Mouse (Mus musculus): ENCODE data around the gene Stat3. TPM values are rescaled to one million over a fixed set of nuclear protein-coding genes. Genes with fewer than 3 reads are reported as not detected.

Stat3 gene
- polyA plus RNA-seq, 1 experiment: 57.2 TPM

GRCm38 (mm10) chr11:100980438-100980837 lies 41.1 kb upstream of the Stat3 start:
- no peaks in the 10 kb centered on the region for H3K36me3 ChIP-seq (ENCODE audit: control insufficient read depth, insufficient read depth, low read length)
- no peak overlapping the region for H3K4me3 ChIP-seq (ENCODE audit: insufficient read depth, low read depth, low read length)
- no peak for DNase-seq
- no peak overlapping the region for H3K27ac ChIP-seq (ENCODE audit: insufficient read depth, low read depth, low read length)
- H3K27me3 ChIP-seq (replicated peaks; ENCODE audit: control insufficient read depth, insufficient read depth, low read length): no peaks in the 10 kb centered on the region
- TF ChIP-seq CTCF (conservative IDR thresholded peaks at IDR 0.05; ENCODE audit: insufficient read depth, insufficient read length, low read depth, low read length) (no peak), POLR2A (IDR thresholded peaks at IDR 0.05; ENCODE audit: low read depth, low read length) (no peak)
- peaks cover 5% of the 10 kb centered on the region for H3K4me1 ChIP-seq (ENCODE audit: control insufficient read depth, insufficient read depth, low read length)
- 86% methylated on average over 1 of the region's 1 CpGs for WGBS

GRCm38 (mm10) chr11:100979887-100980286 lies 40.5 kb upstream of the Stat3 start:
- Histone ChIP-seq H3K36me3 (ENCODE audit: control insufficient read depth, insufficient read depth, low read length) (no peaks in the 10 kb centered on the region), H3K4me1 (ENCODE audit: control insufficient read depth, insufficient read depth, low read length) (peaks cover 5% of the 10 kb centered on the region), H3K4me3 (ENCODE audit: insufficient read depth, low read depth, low read length) (no peak overlapping the region), H3K27ac (ENCODE audit: insufficient read depth, low read depth, low read length) (no peak overlapping the region), H3K27me3 (replicated peaks; ENCODE audit: control insufficient read depth, insufficient read depth, low read length) (no peaks in the 10 kb centered on the region)
- DNase-seq: peak; percentile 55
- 14% methylated on average over 8 of the region's 8 CpGs for WGBS
- TF ChIP-seq POLR2A (IDR thresholded peaks at IDR 0.05; ENCODE audit: low read depth, low read length) (no peak), CTCF (conservative IDR thresholded peaks at IDR 0.05; ENCODE audit: insufficient read depth, insufficient read length, low read depth, low read length) (no peak)

- 77% methylated on average over 7 of the region's 7 CpGs for WGBS
- no peak for DNase-seq
Observed at GRCm38 (mm10) chr11:100975241-100975640, 35.9 kb upstream of the Stat3 start.

GRCm38 (mm10) chr11:100974381-100974970 lies 35.1 kb upstream of the Stat3 start:
- H3K4me3 ChIP-seq (ENCODE audit: insufficient read depth, low read depth, low read length): no peak overlapping the region
- no peak overlapping the region for H3K27ac ChIP-seq (ENCODE audit: insufficient read depth, low read depth, low read length)
- TF ChIP-seq POLR2A (IDR thresholded peaks at IDR 0.05; ENCODE audit: low read depth, low read length): no peak
- TF ChIP-seq CTCF (conservative IDR thresholded peaks at IDR 0.05; ENCODE audit: insufficient read depth, insufficient read length, low read depth, low read length): no peak
- WGBS: 66% methylated on average over 14 of the region's 14 CpGs
- H3K27me3 ChIP-seq (replicated peaks; ENCODE audit: control insufficient read depth, insufficient read depth, low read length): no peaks in the 10 kb centered on the region
- DNase-seq: no peak
- no peaks in the 10 kb centered on the region for H3K4me1 ChIP-seq (ENCODE audit: control insufficient read depth, insufficient read depth, low read length)
- no peaks in the 10 kb centered on the region for H3K36me3 ChIP-seq (ENCODE audit: control insufficient read depth, insufficient read depth, low read length)

More at GRCm38 (mm10) chr11:100975241-100975640, 35.9 kb upstream of the Stat3 start:
- Histone ChIP-seq H3K27ac (ENCODE audit: insufficient read depth, low read depth, low read length) (no peak overlapping the region), H3K4me1 (ENCODE audit: control insufficient read depth, insufficient read depth, low read length) (peaks cover 5% of the 10 kb centered on the region), H3K36me3 (ENCODE audit: control insufficient read depth, insufficient read depth, low read length) (no peaks in the 10 kb centered on the region), H3K27me3 (replicated peaks; ENCODE audit: control insufficient read depth, insufficient read depth, low read length) (no peaks in the 10 kb centered on the region), H3K4me3 (ENCODE audit: insufficient read depth, low read depth, low read length) (no peak overlapping the region)
- TF ChIP-seq POLR2A (IDR thresholded peaks at IDR 0.05; ENCODE audit: low read depth, low read length) (no peak), CTCF (conservative IDR thresholded peaks at IDR 0.05; ENCODE audit: insufficient read depth, insufficient read length, low read depth, low read length) (no peak)

GRCm38 (mm10) chr11:100973245-100973644 lies 33.9 kb upstream of the Stat3 start:
- H3K27ac ChIP-seq (ENCODE audit: insufficient read depth, low read depth, low read length): no peak overlapping the region
- H3K36me3 ChIP-seq (ENCODE audit: control insufficient read depth, insufficient read depth, low read length): no peaks in the 10 kb centered on the region
- no peak for DNase-seq
- no peaks in the 10 kb centered on the region for H3K27me3 ChIP-seq (replicated peaks; ENCODE audit: control insufficient read depth, insufficient read depth, low read length)
- no peak for TF ChIP-seq POLR2A (IDR thresholded peaks at IDR 0.05; ENCODE audit: low read depth, low read length)
- TF ChIP-seq CTCF (conservative IDR thresholded peaks at IDR 0.05; ENCODE audit: insufficient read depth, insufficient read length, low read depth, low read length): no peak
- 94% methylated on average over 7 of the region's 7 CpGs for WGBS
- H3K4me3 ChIP-seq (ENCODE audit: insufficient read depth, low read depth, low read length): no peak overlapping the region
- no peaks in the 10 kb centered on the region for H3K4me1 ChIP-seq (ENCODE audit: control insufficient read depth, insufficient read depth, low read length)

- Histone ChIP-seq H3K36me3 (ENCODE audit: control insufficient read depth, insufficient read depth, low read length) (no peaks in the 10 kb centered on the region), H3K4me1 (ENCODE audit: control insufficient read depth, insufficient read depth, low read length) (no peaks in the 10 kb centered on the region), H3K4me3 (ENCODE audit: insufficient read depth, low read depth, low read length) (no peak overlapping the region), H3K27ac (ENCODE audit: insufficient read depth, low read depth, low read length) (no peak overlapping the region), H3K27me3 (replicated peaks; ENCODE audit: control insufficient read depth, insufficient read depth, low read length) (no peaks in the 10 kb centered on the region)
- WGBS: 84% methylated on average over 10 of the region's 10 CpGs
- no peak for DNase-seq
- TF ChIP-seq CTCF (conservative IDR thresholded peaks at IDR 0.05; ENCODE audit: insufficient read depth, insufficient read length, low read depth, low read length): no peak
- TF ChIP-seq POLR2A (IDR thresholded peaks at IDR 0.05; ENCODE audit: low read depth, low read length): no peak
Observed at GRCm38 (mm10) chr11:100971455-100971854, 32.1 kb upstream of the Stat3 start.

GRCm38 (mm10) chr11:100970557-100970937 lies 31.2 kb upstream of the Stat3 start, which contains the start of gene Cavin1:
Cavin1 (minus strand) TSS chr11:100970887.
- WGBS: 2% methylated on average over 20 of the region's 20 CpGs
- H3K27ac ChIP-seq (ENCODE audit: insufficient read depth, low read depth, low read length): peak within 1 kb of the TSS; percentile 91
- H3K36me3 ChIP-seq (ENCODE audit: control insufficient read depth, insufficient read depth, low read length): no peaks in the 10 kb centered on the region
- DNase-seq: peak; percentile 96
- H3K4me1 ChIP-seq (ENCODE audit: control insufficient read depth, insufficient read depth, low read length): no peaks in the 10 kb centered on the region
- peak within 1 kb of the TSS; percentile 90 for H3K4me3 ChIP-seq (ENCODE audit: insufficient read depth, low read depth, low read length)
- H3K27me3 ChIP-seq (replicated peaks; ENCODE audit: control insufficient read depth, insufficient read depth, low read length): no peaks in the 10 kb centered on the region
- TF ChIP-seq POLR2A (IDR thresholded peaks at IDR 0.05; ENCODE audit: low read depth, low read length) (peak; percentile 89), CTCF (conservative IDR thresholded peaks at IDR 0.05; ENCODE audit: insufficient read depth, insufficient read length, low read depth, low read length) (no peak)

All from kidney, adult 2 months (tissue).